Mouse (Mus musculus): Measurements from ENCODE around the gene Rapgef5. TPM values are rescaled to one million over a fixed set of nuclear protein-coding genes. Genes with fewer than 3 reads are reported as not detected.
A peak's percentile ranks its signal among the peaks of the same experiment; 100 is the strongest.

The Rapgef5 gene
- polyA plus RNA-seq, 1 experiment from 2014 or later = 12.4 TPM

GRCm38 (mm10) chr12:117678916-117679315 lies 162.6 kb downstream of the Rapgef5 start:
- 73% methylated on average over 3 of the region's 3 CpGs for WGBS
- Histone ChIP-seq H3K27ac (replicated peaks; ENCODE audit: low read depth, low read length) (no peak overlapping the region), H3K9ac (ENCODE audit: low read depth, low read length) (no peak overlapping the region), H3K4me3 (ENCODE audit: low read depth, low read length) (no peak overlapping the region), H3K4me1 (ENCODE audit: control insufficient read depth, insufficient read depth, low read length) (no peaks in the 10 kb centered on the region), H3K36me3 (ENCODE audit: control insufficient read depth, insufficient read depth, low read length) (no peaks in the 10 kb centered on the region), H3K4me2 (ENCODE audit: low read depth, low read length) (no peak overlapping the region), H3K27me3 (replicated peaks; ENCODE audit: control insufficient read depth, insufficient read depth, low read length) (no peaks in the 10 kb centered on the region), H3K9me3 (ENCODE audit: control insufficient read depth, low read length) (no peaks in the 10 kb centered on the region)
- no peak for ATAC-seq (ENCODE audit: low read depth)
- no peak for DNase-seq (ENCODE audit: low spot score)

- H3K27ac ChIP-seq (replicated peaks; ENCODE audit: low read depth, low read length) = no peak overlapping the region
- no peaks in the 10 kb centered on the region for H3K4me1 ChIP-seq (ENCODE audit: control insufficient read depth, insufficient read depth, low read length)
- H3K4me3 ChIP-seq (ENCODE audit: low read depth, low read length) = no peak overlapping the region
- WGBS = 44% methylated on average over 4 of the region's 4 CpGs
- DNase-seq (ENCODE audit: low spot score) = no peak
- H3K9ac ChIP-seq (ENCODE audit: low read depth, low read length) = no peak overlapping the region
- no peaks in the 10 kb centered on the region for H3K9me3 ChIP-seq (ENCODE audit: control insufficient read depth, low read length)
- no peak for ATAC-seq (ENCODE audit: low read depth)
- no peak overlapping the region for H3K4me2 ChIP-seq (ENCODE audit: low read depth, low read length)
- 0 out of 2 replicates have a peak, but pooled peaks cover 3% of the 10 kb centered on the region for H3K27me3 ChIP-seq (replicated peaks; ENCODE audit: control insufficient read depth, insufficient read depth, low read length)
- no peaks in the 10 kb centered on the region for H3K36me3 ChIP-seq (ENCODE audit: control insufficient read depth, insufficient read depth, low read length)
These were observed 163.5 kb downstream of the Rapgef5 start for GRCm38 (mm10) chr12:117679795-117680194.

- WGBS = 70% methylated on average over 4 of the region's 4 CpGs
- Histone ChIP-seq H3K4me3 (ENCODE audit: low read depth, low read length) (no peak overlapping the region), H3K4me1 (ENCODE audit: control insufficient read depth, insufficient read depth, low read length) (no peaks in the 10 kb centered on the region), H3K27ac (replicated peaks; ENCODE audit: low read depth, low read length) (no peak overlapping the region), H3K9ac (ENCODE audit: low read depth, low read length) (no peak overlapping the region), H3K27me3 (replicated peaks; ENCODE audit: control insufficient read depth, insufficient read depth, low read length) (0 out of 2 replicates have a peak, but pooled peaks cover 3% of the 10 kb centered on the region), H3K4me2 (ENCODE audit: low read depth, low read length) (no peak overlapping the region), H3K36me3 (ENCODE audit: control insufficient read depth, insufficient read depth, low read length) (no peaks in the 10 kb centered on the region), H3K9me3 (ENCODE audit: control insufficient read depth, low read length) (no peaks in the 10 kb centered on the region)
- ATAC-seq (ENCODE audit: low read depth) (no peak), DNase-seq (ENCODE audit: low spot score) (no peak)
These were observed 165.0 kb downstream of the Rapgef5 start for GRCm38 (mm10) chr12:117681273-117681672.

GRCm38 (mm10) chr12:117683377-117683776 lies 167.1 kb downstream of the Rapgef5 start:
- H3K9me3 ChIP-seq (ENCODE audit: control insufficient read depth, low read length) = no peaks in the 10 kb centered on the region
- no peaks in the 10 kb centered on the region for H3K36me3 ChIP-seq (ENCODE audit: control insufficient read depth, insufficient read depth, low read length)
- WGBS = 50% methylated on average over 2 of the region's 2 CpGs
- no peak overlapping the region for H3K4me2 ChIP-seq (ENCODE audit: low read depth, low read length)
- H3K4me3 ChIP-seq (ENCODE audit: low read depth, low read length) = no peak overlapping the region
- DNase-seq (ENCODE audit: low spot score) (no peak), ATAC-seq (ENCODE audit: low read depth) (no peak)
- H3K9ac ChIP-seq (ENCODE audit: low read depth, low read length) = no peak overlapping the region
- H3K27ac ChIP-seq (replicated peaks; ENCODE audit: low read depth, low read length) = no peak overlapping the region
- 0 out of 2 replicates have a peak, but pooled peaks cover 7% of the 10 kb centered on the region for H3K27me3 ChIP-seq (replicated peaks; ENCODE audit: control insufficient read depth, insufficient read depth, low read length)
- no peaks in the 10 kb centered on the region for H3K4me1 ChIP-seq (ENCODE audit: control insufficient read depth, insufficient read depth, low read length)

- ATAC-seq (ENCODE audit: low read depth) (no peak), DNase-seq (ENCODE audit: low spot score) (no peak)
- 32% methylated on average over 3 of the region's 3 CpGs for WGBS
- Histone ChIP-seq H3K4me2 (ENCODE audit: low read depth, low read length) (no peak overlapping the region), H3K4me1 (ENCODE audit: control insufficient read depth, insufficient read depth, low read length) (no peaks in the 10 kb centered on the region), H3K9ac (ENCODE audit: low read depth, low read length) (no peak overlapping the region), H3K9me3 (ENCODE audit: control insufficient read depth, low read length) (no peaks in the 10 kb centered on the region), H3K4me3 (ENCODE audit: low read depth, low read length) (no peak overlapping the region), H3K27ac (replicated peaks; ENCODE audit: low read depth, low read length) (no peak overlapping the region), H3K36me3 (ENCODE audit: control insufficient read depth, insufficient read depth, low read length) (no peaks in the 10 kb centered on the region), H3K27me3 (replicated peaks; ENCODE audit: control insufficient read depth, insufficient read depth, low read length) (0 out of 2 replicates have a peak, but pooled peaks cover 7% of the 10 kb centered on the region)
These were observed 167.7 kb downstream of the Rapgef5 start for GRCm38 (mm10) chr12:117683984-117684383.

GRCm38 (mm10) chr12:117684788-117685187 lies 168.5 kb downstream of the Rapgef5 start:
- 0 out of 2 replicates have a peak, but pooled peaks cover 7% of the 10 kb centered on the region for H3K27me3 ChIP-seq (replicated peaks; ENCODE audit: control insufficient read depth, insufficient read depth, low read length)
- no peak overlapping the region for H3K27ac ChIP-seq (replicated peaks; ENCODE audit: low read depth, low read length)
- H3K9me3 ChIP-seq (ENCODE audit: control insufficient read depth, low read length) = no peaks in the 10 kb centered on the region
- H3K36me3 ChIP-seq (ENCODE audit: control insufficient read depth, insufficient read depth, low read length) = no peaks in the 10 kb centered on the region
- peak; percentile 47 for DNase-seq (ENCODE audit: low spot score)
- H3K9ac ChIP-seq (ENCODE audit: low read depth, low read length) = no peak overlapping the region
- no peaks in the 10 kb centered on the region for H3K4me1 ChIP-seq (ENCODE audit: control insufficient read depth, insufficient read depth, low read length)
- H3K4me3 ChIP-seq (ENCODE audit: low read depth, low read length) = no peak overlapping the region
- WGBS = 27% methylated on average over 3 of the region's 3 CpGs
- no peak overlapping the region for H3K4me2 ChIP-seq (ENCODE audit: low read depth, low read length)
- peak; percentile 51; the same call in 1 of the 2 replicates for ATAC-seq (ENCODE audit: low read depth)

GRCm38 (mm10) chr12:117685336-117685735 lies 169.1 kb downstream of the Rapgef5 start:
- H3K27me3 ChIP-seq (replicated peaks; ENCODE audit: control insufficient read depth, insufficient read depth, low read length) = 0 out of 2 replicates have a peak, but pooled peaks cover 7% of the 10 kb centered on the region
- no peak overlapping the region for H3K4me3 ChIP-seq (ENCODE audit: low read depth, low read length)
- no peaks in the 10 kb centered on the region for H3K36me3 ChIP-seq (ENCODE audit: control insufficient read depth, insufficient read depth, low read length)
- DNase-seq (ENCODE audit: low spot score) = no peak
- H3K4me1 ChIP-seq (ENCODE audit: control insufficient read depth, insufficient read depth, low read length) = no peaks in the 10 kb centered on the region
- no peak for ATAC-seq (ENCODE audit: low read depth)
- no peak overlapping the region for H3K9ac ChIP-seq (ENCODE audit: low read depth, low read length)
- H3K9me3 ChIP-seq (ENCODE audit: control insufficient read depth, low read length) = no peaks in the 10 kb centered on the region
- no peak overlapping the region for H3K27ac ChIP-seq (replicated peaks; ENCODE audit: low read depth, low read length)
- no peak overlapping the region for H3K4me2 ChIP-seq (ENCODE audit: low read depth, low read length)

GRCm38 (mm10) chr12:117686732-117687131 lies 170.5 kb downstream of the Rapgef5 start:
- H3K27ac ChIP-seq (replicated peaks; ENCODE audit: low read depth, low read length) = no peak overlapping the region

More at GRCm38 (mm10) chr12:117686732-117687131, 170.5 kb downstream of the Rapgef5 start:
- WGBS = 66% methylated on average over 3 of the region's 3 CpGs
- H3K36me3 ChIP-seq (ENCODE audit: control insufficient read depth, insufficient read depth, low read length) = no peaks in the 10 kb centered on the region
- peak; percentile 34 for DNase-seq (ENCODE audit: low spot score)
- H3K27me3 ChIP-seq (replicated peaks; ENCODE audit: control insufficient read depth, insufficient read depth, low read length) = 0 out of 2 replicates have a peak, but pooled peaks cover 7% of the 10 kb centered on the region
- no peak overlapping the region for H3K9ac ChIP-seq (ENCODE audit: low read depth, low read length)
- H3K4me2 ChIP-seq (ENCODE audit: low read depth, low read length) = no peak overlapping the region
- no peaks in the 10 kb centered on the region for H3K9me3 ChIP-seq (ENCODE audit: control insufficient read depth, low read length)
- no peaks in the 10 kb centered on the region for H3K4me1 ChIP-seq (ENCODE audit: control insufficient read depth, insufficient read depth, low read length)
- no peak overlapping the region for H3K4me3 ChIP-seq (ENCODE audit: low read depth, low read length)
- no peak for ATAC-seq (ENCODE audit: low read depth)
